8 mouse cellular contexts compared by ENCODE assay signal in the genomic region with DNA sequence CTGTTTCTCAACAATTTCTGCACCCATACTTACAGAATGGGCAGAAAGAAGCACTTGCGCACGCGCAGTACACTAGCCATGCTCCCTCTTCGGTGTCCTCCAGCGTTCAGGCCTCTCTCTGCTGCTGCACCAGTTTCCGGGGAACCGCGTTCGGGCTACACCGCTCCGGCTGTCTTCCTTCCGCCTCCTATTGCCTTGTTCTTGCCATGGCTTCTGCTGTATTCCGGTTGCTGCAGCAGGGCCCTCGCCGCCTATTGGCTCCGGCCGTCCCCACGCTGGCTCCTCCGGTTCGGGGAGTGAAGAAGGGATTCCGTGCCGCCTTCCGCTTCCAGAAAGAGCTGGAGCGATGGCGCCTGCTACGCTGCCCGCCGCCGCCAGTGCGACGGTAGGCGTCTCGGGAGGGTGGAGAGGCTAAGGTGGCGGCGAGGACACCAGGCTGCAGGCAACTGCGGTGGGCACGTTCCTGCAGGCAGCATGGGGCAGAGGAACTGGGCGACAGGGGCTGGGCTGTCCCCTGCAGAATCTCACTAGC. TPM values are rescaled to one million over a fixed set of nuclear protein-coding genes. Genes with fewer than 3 reads are reported as not detected.
DNase-seq lines count a peak whose midpoint lies in the region; ATAC-seq and TF ChIP-seq lines count a peak whose summit lies in the region.

A gene (plus strand): TSS at position 92 of the 532 bp plus-strand sequence.
A gene (minus strand): TSS at position 217 of the 532 bp plus-strand sequence.

- H3K27ac ChIP-seq in CH12.LX (ENCODE audit: insufficient read depth, low read depth), result peak within 1 kb of the TSS; percentile 91
- H3K27ac ChIP-seq in forebrain, embryonic 11.5 days (ENCODE audit: low read depth, low read length), result peak within 1 kb of the TSS; percentile 81
- peak within 1 kb of the TSS; percentile 91 for H3K27ac ChIP-seq in heart, embryonic 16.5 days (ENCODE audit: low read length)
- peak within 1 kb of the TSS; percentile 74 for H3K27ac ChIP-seq in liver, embryonic 15.5 days (replicated peaks)
- peak within 1 kb of the TSS; percentile 80 for H3K27ac ChIP-seq in neural tube, embryonic 12.5 days

- peaks cover 18% of the 10 kb centered on the region for H3K79me2 ChIP-seq in CH12.LX (replicated peaks; ENCODE audit: control insufficient read depth, extremely low read depth, insufficient read depth, poor library complexity, severe bottlenecking)

- WGBS in forebrain, embryonic 11.5 days, result under 1% methylated on average over 38 of the region's 38 CpGs
- WGBS in heart, embryonic 16.5 days, result under 1% methylated on average over 38 of the region's 38 CpGs
- WGBS in liver, embryonic 15.5 days (ENCODE audit: insufficient replicate concordance), result under 1% methylated on average over 38 of the region's 38 CpGs
- WGBS in neural tube, embryonic 12.5 days, result under 1% methylated on average over 38 of the region's 38 CpGs

- peak within 1 kb of the TSS; percentile 80 to 89 (median 83) for H3K4me3 ChIP-seq in CH12.LX (replicated peaks in 1 of 3; ENCODE audit: low read depth in 2 of 3, low read length in 2 of 3, poor library complexity in 1 of 3)
- H3K4me3 ChIP-seq in forebrain, embryonic 11.5 days (ENCODE audit: low read depth, low read length), result peak within 1 kb of the TSS; percentile 88
- peak within 1 kb of the TSS; percentile 99 for H3K4me3 ChIP-seq in heart, embryonic 16.5 days (ENCODE audit: low read length)
- H3K4me3 ChIP-seq in liver, embryonic 15.5 days (replicated peaks), result peak within 1 kb of the TSS; percentile 84
- peak within 1 kb of the TSS; percentile 84 for H3K4me3 ChIP-seq in neural tube, embryonic 12.5 days

- no peak for TF ChIP-seq RAD21 in CH12.LX (IDR thresholded peaks at IDR 0.05; ENCODE audit: low read depth, low read length)

- H3K27me3 ChIP-seq in CH12.LX (replicated peaks), result no peaks in the 10 kb centered on the region
- no peaks in the 10 kb centered on the region; the same call in 1 of the 2 replicates for H3K27me3 ChIP-seq in forebrain, embryonic 11.5 days (ENCODE audit: control insufficient read depth, insufficient read depth, low read length)
- H3K27me3 ChIP-seq in heart, embryonic 16.5 days (ENCODE audit: control insufficient read depth, insufficient read depth, low read length), result no peaks in the 10 kb centered on the region
- no peaks in the 10 kb centered on the region for H3K27me3 ChIP-seq in liver, embryonic 15.5 days
- no peaks in the 10 kb centered on the region for H3K27me3 ChIP-seq in neural tube, embryonic 12.5 days (replicated peaks)

- DNase-seq in CH12.LX (ENCODE audit: extremely low read depth), result peak; percentile 97
- peak; percentile 89 for DNase-seq in c-Kit-positive CD71-positive TER-119-negative erythroid progenitor cells, embryonic 14.5 days (ENCODE audit: low read depth)
- peak; percentile 96 for DNase-seq in forebrain, embryonic 11.5 days (ENCODE audit: low spot score)
- peak; percentile 97 to 98 for DNase-seq in kidney, postnatal 36 days
- peak; percentile 97 for DNase-seq in telencephalon, adult 2 months (ENCODE audit: low read depth, low spot score)

- dilution Hi-C loops in CH12.LX (cut with MboI; ENCODE audit: extremely low pct_ligation_motif_present, extremely low pct_unique_long_range_greater_than_20kb, low sequenced_read_pairs), result no loop called here

- TF ChIP-seq EP300 in CH12.LX (IDR thresholded peaks at IDR 0.05; ENCODE audit: low read length), result no peak

- TF ChIP-seq CTCF in CH12.LX (conservative IDR thresholded peaks at IDR 0.05 in 1 of 2, IDR thresholded peaks at IDR 0.05 in 1 of 2; ENCODE audit: low read depth in 2 of 2, low read length in 2 of 2), result no peak

- H3K9me3 ChIP-seq in CH12.LX (replicated peaks; ENCODE audit: low read length), result no peaks in the 10 kb centered on the region
- no peaks in the 10 kb centered on the region for H3K9me3 ChIP-seq in forebrain, embryonic 11.5 days (ENCODE audit: control insufficient read depth, low read length)
- no peaks in the 10 kb centered on the region for H3K9me3 ChIP-seq in heart, embryonic 16.5 days (replicated peaks; ENCODE audit: control insufficient read depth, low read length)
- no peaks in the 10 kb centered on the region for H3K9me3 ChIP-seq in liver, embryonic 15.5 days (replicated peaks)
- no peaks in the 10 kb centered on the region for H3K9me3 ChIP-seq in neural tube, embryonic 12.5 days

- peaks cover 24 to 34% of the 10 kb centered on the region in 2 experiments for H3K36me3 ChIP-seq in CH12.LX (replicated peaks in 1 of 2; ENCODE audit: control insufficient read depth in 1 of 2, insufficient read depth in 1 of 2, low read length in 1 of 2)
- peaks cover 4% of the 10 kb centered on the region; the same call in 1 of the 2 replicates for H3K36me3 ChIP-seq in forebrain, embryonic 11.5 days (ENCODE audit: control insufficient read depth, insufficient read depth, low read length)
- peaks cover 29% of the 10 kb centered on the region for H3K36me3 ChIP-seq in heart, embryonic 16.5 days (ENCODE audit: control insufficient read depth, insufficient read depth)
- H3K36me3 ChIP-seq in liver, embryonic 15.5 days (replicated peaks), result peaks cover 28% of the 10 kb centered on the region
- peaks cover 31% of the 10 kb centered on the region for H3K36me3 ChIP-seq in neural tube, embryonic 12.5 days

- ATAC-seq in forebrain, embryonic 11.5 days (replicated peaks; ENCODE audit: low FRiP score), result peak; percentile 99
- ATAC-seq in heart, embryonic 16.5 days (replicated peaks; ENCODE audit: extremely low read depth, insufficient read depth, low FRiP score), result peak; percentile 99
- peak; percentile 100 for ATAC-seq in liver, embryonic 15.5 days (ENCODE audit: insufficient read depth)
- peak; percentile 99 for ATAC-seq in neural tube, embryonic 12.5 days (ENCODE audit: low FRiP score, low read depth)

- peak; percentile 77 for TF ChIP-seq POLR2A in CH12.LX (IDR thresholded peaks at IDR 0.05; ENCODE audit: low read depth, low read length)

- H3K4me2 ChIP-seq in CH12.LX (ENCODE audit: insufficient read depth, low read depth, poor library complexity, severe bottlenecking), result peak within 1 kb of the TSS; percentile 71
- H3K4me2 ChIP-seq in forebrain, embryonic 11.5 days (ENCODE audit: low read depth, low read length, severe bottlenecking), result peak within 1 kb of the TSS; percentile 47
- peak within 1 kb of the TSS; percentile 60 for H3K4me2 ChIP-seq in heart, embryonic 16.5 days (ENCODE audit: low read depth, low read length)
- peak within 1 kb of the TSS; percentile 76 for H3K4me2 ChIP-seq in liver, embryonic 15.5 days
- H3K4me2 ChIP-seq in neural tube, embryonic 12.5 days (replicated peaks), result peak within 1 kb of the TSS; percentile 65

- H3K9ac ChIP-seq in CH12.LX (ENCODE audit: insufficient read depth, low read depth), result peak within 1 kb of the TSS; percentile 74
- H3K9ac ChIP-seq in forebrain, embryonic 11.5 days (ENCODE audit: low read length), result peak within 1 kb of the TSS; percentile 90
- peak within 1 kb of the TSS; percentile 97 for H3K9ac ChIP-seq in heart, embryonic 16.5 days (ENCODE audit: low read length)
- H3K9ac ChIP-seq in liver, embryonic 15.5 days, result peak within 1 kb of the TSS; percentile 75
- H3K9ac ChIP-seq in neural tube, embryonic 12.5 days, result peak within 1 kb of the TSS; percentile 93

- in situ Hi-C loops in CH12.LX (cut with MboI; ENCODE audit: low pct_ligation_motif_present, low pct_unique_long_range_greater_than_20kb, low sequenced_read_pairs), result no loop called here

- peaks cover 10 to 53% of the 10 kb centered on the region in 2 experiments for H3K4me1 ChIP-seq in CH12.LX (ENCODE audit: control insufficient read depth in 1 of 2, insufficient read depth in 2 of 2)
- H3K4me1 ChIP-seq in forebrain, embryonic 11.5 days (replicated peaks; ENCODE audit: control insufficient read depth, insufficient read depth, low read length), result 0 out of 2 replicates have a peak, but pooled peaks cover 1% of the 10 kb centered on the region
- peaks cover 6% of the 10 kb centered on the region for H3K4me1 ChIP-seq in heart, embryonic 16.5 days (ENCODE audit: control insufficient read depth, insufficient read depth, low read length)
- peaks cover 5% of the 10 kb centered on the region; the same call in 1 of the 2 replicates for H3K4me1 ChIP-seq in liver, embryonic 15.5 days (replicated peaks)
- no peaks in the 10 kb centered on the region for H3K4me1 ChIP-seq in neural tube, embryonic 12.5 days

TF ChIP-seq in CH12.LX, 34 proteins besides CTCF, POLR2A, EP300 and RAD21 (continues in another document):
- TF ChIP-seq PAX5 (IDR thresholded peaks at IDR 0.05; ENCODE audit: low read length), result no peak
- no peak for TF ChIP-seq ZC3H11A (IDR thresholded peaks at IDR 0.05; ENCODE audit: low read depth, low read length)
- peak; percentile 48 for TF ChIP-seq ZMIZ1 (IDR thresholded peaks at IDR 0.05; ENCODE audit: low read depth, low read length)
- TF ChIP-seq BHLHE40 (IDR thresholded peaks at IDR 0.05; ENCODE audit: low read depth, low read length), result no peak
- TF ChIP-seq TCF12 (IDR thresholded peaks at IDR 0.05; ENCODE audit: low read depth, low read length), result peak; percentile 95
- TF ChIP-seq ETS1 (conservative IDR thresholded peaks at IDR 0.05; ENCODE audit: low read depth, low read length), result no peak
- TF ChIP-seq JUN (IDR thresholded peaks at IDR 0.05; ENCODE audit: insufficient read depth, low read depth, low read length), result peak; percentile 31; the same call in 1 of the 2 replicates
- TF ChIP-seq GABPA (IDR thresholded peaks at IDR 0.05; ENCODE audit: insufficient replicate concordance, low read depth, low read length), result peak; percentile 81; the same call in 1 of the 2 replicates
- TF ChIP-seq USF1 (IDR thresholded peaks at IDR 0.05; ENCODE audit: low read depth, low read length), result no peak
- TF ChIP-seq CHD1 (IDR thresholded peaks at IDR 0.05; ENCODE audit: low read depth, low read length), result no peak

RNA-seq across cellular contexts. Expression of the first gene that starts in this region (rescaled TPM):
- total RNA-seq in CH12.LX (2012; rRNA removed) (63.7 and 67.0 TPM in 2 replicates), CH12.LX (2014; rRNA removed) (129 and 137 TPM in 2 replicates)
- polyA plus RNA-seq in CH12.LX (2012; ENCODE audit: insufficient read length, low read depth), result 84.3 and 85.0 TPM in 2 replicates
- 54.6 and 55.6 TPM in 2 replicates for polyA plus RNA-seq in forebrain, embryonic 11.5 days (2014; fragmentation: Nextera tagmentation; extraction: Ambion mirVana)
- polyA plus RNA-seq in heart, embryonic 16.5 days (2015; fragmentation: Nextera tagmentation; extraction: Ambion mirVana), result 52.8 and 57.5 TPM in 2 replicates
- polyA plus RNA-seq in liver, embryonic 15.5 days (2015; fragmentation: Nextera tagmentation; extraction: Ambion mirVana), result 21.8 and 22.9 TPM in 2 replicates
- polyA plus RNA-seq in neural tube, embryonic 12.5 days (2016; fragmentation: Nextera tagmentation; extraction: Ambion mirVana), result 49.5 and 52.3 TPM in 2 replicates

RNA-seq across cellular contexts. Expression of the second gene that starts in this region (rescaled TPM):
- total RNA-seq in CH12.LX (2012; rRNA removed) (54.4 and 70.6 TPM in 2 replicates), CH12.LX (2014; rRNA removed) (56.3 and 57.3 TPM in 2 replicates)
- 84.3 and 86.3 TPM in 2 replicates for polyA plus RNA-seq in CH12.LX (2012; ENCODE audit: insufficient read length, low read depth)
- 38.2 and 40.7 TPM in 2 replicates for polyA plus RNA-seq in forebrain, embryonic 11.5 days (2014; fragmentation: Nextera tagmentation; extraction: Ambion mirVana)
- polyA plus RNA-seq in heart, embryonic 16.5 days (2015; fragmentation: Nextera tagmentation; extraction: Ambion mirVana), result 30.0 and 38.5 TPM in 2 replicates
- 14.0 TPM in 2 replicates for polyA plus RNA-seq in liver, embryonic 15.5 days (2015; fragmentation: Nextera tagmentation; extraction: Ambion mirVana)
- 62.9 and 69.9 TPM in 2 replicates for polyA plus RNA-seq in neural tube, embryonic 12.5 days (2016; fragmentation: Nextera tagmentation; extraction: Ambion mirVana)

Comparison
In these comparisons a context has a peak if more than half of its experiments do, and no peak if none do; other contexts are left out.
1. Peak in every context shown above with its lines: DNase-seq, ATAC-seq, H3K4me3 ChIP-seq and H3K27ac ChIP-seq.